Mouse (Mus musculus) layer of hippocampus, adult 8-10 months (tissue): Measurements from ENCODE around the gene Prkce. TPM values are rescaled to one million over a fixed set of nuclear protein-coding genes. Genes with fewer than 3 reads are reported as not detected.

ENCODE experiments used
- DNase-seq, 2 experiments: peaks; one replicate each; pipeline ENCODE4 v3.0.0; 2022; ENCODE audit warnings: low spot score in 2 of 2
- total RNA-seq, 4 experiments: library from RNA; stranded (reverse); gene quantifications; 2 replicates each; pipeline ENCODE4 v1.2.4; 2022

Prkce gene
- total RNA-seq, 4 experiments from 2014 or later: 343 to 388 (median 379) TPM

DNA sequence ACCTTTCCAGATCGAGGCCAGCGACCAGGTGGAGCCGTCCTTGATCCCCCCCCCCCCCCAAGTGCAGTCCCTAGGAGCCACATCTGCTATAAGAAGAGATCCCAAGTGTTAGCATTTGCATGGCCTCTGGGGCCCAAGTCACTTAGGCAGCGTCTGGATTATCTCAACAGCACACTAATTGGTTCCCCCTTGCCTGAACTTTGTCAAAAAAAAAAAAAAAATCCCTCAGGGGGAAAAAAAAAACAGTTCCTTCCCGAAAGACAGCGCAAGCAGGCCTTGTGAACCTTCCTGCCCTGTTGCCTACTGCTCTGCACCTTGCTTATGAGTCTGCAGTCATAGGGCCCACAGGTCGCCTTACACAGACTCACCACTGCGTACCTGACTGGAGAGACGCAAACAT lies 7.9 kb downstream of the Prkce start:
- DNase-seq: no peak

DNA sequence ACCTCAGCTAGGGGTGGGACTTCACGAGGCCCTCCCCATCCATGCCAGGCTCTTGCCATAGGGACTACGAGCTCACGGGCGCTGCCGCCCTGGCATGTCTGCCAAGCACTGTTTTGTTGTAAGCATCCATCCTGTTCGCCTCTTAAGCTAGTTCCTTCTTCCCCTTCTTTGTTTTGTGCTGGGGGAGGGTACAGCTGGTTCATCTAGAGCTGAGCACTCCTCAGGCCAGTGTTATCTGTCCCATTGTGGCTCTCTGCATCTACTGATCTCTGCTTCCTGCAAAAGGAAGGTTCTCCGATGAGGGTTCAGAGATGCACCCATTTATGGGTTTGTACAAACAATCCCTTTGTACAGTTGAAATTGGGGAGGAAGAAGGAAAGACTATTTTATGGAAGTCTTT lies 9.1 kb downstream of the Prkce start:
- no peak for DNase-seq

DNA sequence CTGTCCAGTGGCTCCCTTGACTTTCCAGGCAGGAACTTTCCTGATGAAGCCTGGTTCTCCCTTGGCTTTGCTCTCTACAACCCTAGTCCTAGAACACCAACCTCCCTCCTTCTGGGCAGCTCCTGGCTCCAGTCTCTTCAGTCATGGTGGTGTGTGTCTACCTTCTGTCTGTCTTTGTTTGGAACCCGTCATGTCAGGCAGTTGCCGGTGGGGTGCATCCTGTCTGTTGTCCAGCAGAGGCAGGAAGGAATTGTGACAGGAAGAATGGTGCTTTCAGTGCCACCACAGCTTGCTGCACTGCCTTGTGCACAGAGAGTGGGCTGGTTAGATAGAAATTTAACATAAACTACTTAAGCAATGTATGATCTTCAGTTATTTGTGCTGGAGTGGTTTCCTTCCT lies 16.2 kb downstream of the Prkce start:
- DNase-seq: no peak

DNA sequence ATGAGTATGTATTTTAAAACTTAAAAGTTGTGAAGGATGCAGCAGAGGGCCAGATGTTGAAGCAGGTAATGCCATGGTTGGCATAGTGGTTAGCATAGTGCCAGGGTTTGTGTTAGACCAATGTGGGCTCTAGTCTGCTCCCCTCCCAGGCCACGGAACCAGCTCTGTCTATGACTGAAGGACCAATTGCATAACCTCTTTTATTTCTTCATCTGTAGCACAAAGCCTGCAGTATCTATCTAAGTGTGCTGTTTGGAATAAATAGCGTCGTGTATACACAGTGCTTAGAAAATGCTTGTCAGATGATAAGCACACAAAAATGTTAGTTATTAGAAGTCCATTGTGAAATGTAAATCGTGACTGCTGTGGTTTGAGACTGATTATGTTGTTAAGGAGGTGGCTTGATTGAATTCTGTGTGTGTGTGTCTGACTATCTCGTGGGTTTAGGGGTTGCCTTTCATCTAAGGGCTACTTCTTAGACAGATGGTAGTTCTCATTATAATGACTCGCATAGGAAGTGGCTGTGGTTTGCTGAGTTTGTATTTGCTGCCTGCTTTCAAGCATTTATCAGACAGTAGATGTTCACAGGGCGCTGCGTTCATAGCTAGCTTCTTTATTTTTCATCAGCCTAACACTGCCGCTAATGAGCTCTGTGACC lies 17.1 kb downstream of the Prkce start:
- DNase-seq: no peak

DNA sequence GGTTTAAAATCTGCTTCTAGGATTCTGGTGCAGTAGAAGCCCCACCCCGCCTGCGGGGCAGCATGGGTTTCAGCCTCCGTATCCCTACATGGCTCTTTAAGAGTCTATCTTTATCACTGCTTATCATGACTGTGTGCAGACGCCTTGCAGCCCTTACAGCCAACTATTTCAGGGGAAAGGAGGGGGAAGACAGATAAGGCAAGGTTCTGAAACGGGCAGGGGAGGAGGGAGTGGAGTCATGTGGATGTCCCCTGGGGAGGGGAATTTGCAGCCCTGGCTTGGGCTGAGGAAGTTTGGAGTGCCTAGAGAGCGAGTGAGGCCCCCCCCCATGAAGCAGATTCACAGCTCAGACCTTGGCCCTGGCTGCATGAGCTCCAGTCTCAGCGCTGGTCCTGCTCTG lies 18.0 kb downstream of the Prkce start:
- DNase-seq: no peak

DNA sequence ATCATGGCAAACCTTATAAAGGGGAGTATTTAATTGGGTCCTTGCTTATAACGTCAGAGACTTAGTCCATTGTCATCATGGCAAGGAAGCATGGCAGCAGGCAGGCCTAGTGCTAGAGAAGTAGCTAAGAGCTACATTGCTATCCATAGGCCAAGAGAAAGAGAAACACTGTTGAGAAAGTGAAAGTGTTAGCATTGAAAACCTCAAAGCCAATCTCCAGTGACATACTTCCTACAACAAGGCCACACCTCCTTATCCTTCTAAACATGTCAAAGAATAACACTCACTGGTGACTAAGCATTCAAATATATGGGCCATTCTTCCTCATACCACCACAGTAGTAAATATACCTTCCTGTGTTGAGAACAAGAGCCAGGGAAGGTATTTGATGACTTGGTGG lies 20.2 kb downstream of the Prkce start:
- no peak for DNase-seq

DNA sequence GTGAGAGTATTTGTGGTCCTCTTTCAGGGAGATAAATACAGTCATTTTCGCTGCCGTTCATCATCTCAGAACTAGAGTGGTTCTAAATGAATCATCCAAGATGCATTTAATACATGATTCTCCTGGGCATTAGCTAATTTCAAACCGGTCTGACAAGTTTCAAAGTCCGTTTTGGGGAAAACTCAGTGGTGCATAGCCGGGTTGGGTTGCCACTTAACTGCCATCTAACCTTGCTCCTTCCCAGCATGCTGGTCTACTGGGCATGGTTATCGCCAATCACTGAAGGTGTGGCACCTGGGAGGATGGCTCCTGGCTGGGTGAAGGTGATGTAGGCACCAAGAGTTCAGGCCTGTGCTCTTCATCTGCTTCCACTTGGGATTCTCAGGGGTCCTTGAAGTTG lies 26.4 kb downstream of the Prkce start:
- DNase-seq: no peak

DNA sequence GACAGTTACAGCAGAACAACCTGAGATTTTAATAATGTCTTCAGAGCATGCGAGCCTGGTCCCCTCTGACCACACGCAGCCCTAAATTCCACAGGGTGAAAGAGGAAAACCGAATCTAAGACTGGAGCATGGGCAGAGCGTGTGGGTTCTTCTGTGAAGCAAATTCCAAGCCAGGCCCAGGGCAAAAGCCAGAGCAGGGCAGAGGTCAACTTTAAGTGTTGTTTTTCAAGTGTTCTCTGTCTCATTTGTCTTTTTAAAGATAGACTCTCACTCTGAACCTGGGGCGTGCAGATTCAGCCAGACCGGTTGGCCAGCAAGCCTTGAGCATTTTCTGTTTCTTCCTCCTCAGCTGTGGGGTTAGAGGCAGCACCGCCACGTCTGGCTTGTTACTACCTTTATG lies 27.3 kb downstream of the Prkce start:
- no peak for DNase-seq

DNA sequence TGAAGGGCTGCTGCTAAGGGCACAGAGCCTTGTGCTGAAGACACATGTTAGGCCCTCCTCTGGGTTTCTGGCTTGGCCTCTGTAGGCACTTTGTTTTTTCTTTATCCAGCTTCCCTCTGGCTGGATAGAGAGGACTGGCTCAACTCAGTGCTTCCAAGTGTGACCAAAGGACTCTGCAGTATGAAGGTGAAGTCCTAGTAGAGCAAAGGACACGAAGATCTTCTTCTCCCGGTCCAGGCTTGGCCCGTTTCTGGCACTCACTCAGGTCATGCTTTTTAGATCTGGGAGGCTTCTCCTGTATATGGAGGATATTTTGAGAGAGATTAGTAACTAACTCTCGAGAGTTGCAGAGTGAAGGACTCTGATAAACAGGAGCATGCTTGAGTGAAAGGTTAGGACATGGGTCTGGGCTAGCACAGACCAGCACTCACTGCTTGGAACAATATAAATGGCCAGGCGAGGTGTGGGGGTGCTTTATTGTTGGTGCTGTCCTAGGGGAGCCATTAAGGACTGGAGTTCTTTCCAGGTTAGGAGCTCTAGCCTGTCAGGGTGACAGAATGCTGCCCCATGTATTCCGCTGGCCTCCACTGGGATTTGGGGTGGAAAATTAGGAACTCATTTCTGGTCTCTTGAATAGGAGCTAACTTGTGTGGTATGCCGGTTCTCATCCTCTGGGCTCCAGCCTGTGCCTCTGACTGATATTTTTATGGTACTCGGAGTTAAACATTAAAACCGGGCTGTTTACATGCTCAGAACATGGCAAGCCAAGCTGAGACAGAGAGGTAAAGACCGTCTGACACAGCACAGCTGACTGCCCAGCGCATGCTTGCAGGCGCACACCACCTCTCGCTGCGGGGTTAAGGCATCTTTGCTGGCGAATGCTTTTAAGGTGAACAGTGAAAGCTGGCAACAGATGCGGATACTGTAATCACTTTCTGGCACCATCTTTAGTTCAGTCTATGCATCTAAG lies 31.2 kb downstream of the Prkce start:
- no peak for DNase-seq

DNA sequence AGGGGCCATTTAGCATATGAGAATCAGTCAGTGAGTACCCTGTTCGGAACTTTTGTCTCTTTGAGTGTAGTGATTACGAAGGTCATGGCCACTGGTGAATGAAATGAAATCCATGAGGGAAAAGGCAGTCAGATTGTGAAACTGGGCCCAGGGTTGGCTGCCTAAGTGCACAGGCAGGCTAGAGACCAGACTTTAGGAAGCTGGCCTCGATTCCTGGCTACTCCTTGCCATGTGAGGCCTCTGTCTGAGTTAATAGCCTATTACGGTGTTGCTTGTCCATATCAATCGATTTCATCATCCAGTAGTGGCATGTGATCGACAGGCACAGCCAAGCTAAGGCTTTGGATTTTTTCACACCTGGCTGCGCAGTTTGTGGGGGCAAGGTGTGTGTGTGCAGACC lies 34.4 kb downstream of the Prkce start:
- no peak for DNase-seq

DNA sequence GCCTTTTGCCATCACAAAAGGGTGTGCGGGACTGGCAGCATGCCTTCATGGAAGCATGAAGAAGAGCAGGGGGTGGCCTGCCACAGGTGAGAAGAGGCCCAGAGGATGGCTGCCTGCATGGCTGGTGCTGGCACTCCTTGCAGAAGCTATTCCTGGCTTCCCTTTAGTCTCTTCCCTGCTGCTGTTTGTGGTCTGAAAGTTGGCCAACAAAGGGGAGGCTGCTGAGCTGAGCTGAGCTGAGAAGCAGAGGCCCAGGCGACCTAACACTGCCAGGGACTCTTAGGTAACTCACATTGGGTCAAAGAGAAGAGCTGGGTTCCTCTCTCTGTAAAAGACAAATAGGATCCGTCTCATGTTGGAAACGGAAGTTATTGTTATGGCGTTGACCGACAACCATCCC lies 35.4 kb downstream of the Prkce start:
- DNase-seq: no peak

DNA sequence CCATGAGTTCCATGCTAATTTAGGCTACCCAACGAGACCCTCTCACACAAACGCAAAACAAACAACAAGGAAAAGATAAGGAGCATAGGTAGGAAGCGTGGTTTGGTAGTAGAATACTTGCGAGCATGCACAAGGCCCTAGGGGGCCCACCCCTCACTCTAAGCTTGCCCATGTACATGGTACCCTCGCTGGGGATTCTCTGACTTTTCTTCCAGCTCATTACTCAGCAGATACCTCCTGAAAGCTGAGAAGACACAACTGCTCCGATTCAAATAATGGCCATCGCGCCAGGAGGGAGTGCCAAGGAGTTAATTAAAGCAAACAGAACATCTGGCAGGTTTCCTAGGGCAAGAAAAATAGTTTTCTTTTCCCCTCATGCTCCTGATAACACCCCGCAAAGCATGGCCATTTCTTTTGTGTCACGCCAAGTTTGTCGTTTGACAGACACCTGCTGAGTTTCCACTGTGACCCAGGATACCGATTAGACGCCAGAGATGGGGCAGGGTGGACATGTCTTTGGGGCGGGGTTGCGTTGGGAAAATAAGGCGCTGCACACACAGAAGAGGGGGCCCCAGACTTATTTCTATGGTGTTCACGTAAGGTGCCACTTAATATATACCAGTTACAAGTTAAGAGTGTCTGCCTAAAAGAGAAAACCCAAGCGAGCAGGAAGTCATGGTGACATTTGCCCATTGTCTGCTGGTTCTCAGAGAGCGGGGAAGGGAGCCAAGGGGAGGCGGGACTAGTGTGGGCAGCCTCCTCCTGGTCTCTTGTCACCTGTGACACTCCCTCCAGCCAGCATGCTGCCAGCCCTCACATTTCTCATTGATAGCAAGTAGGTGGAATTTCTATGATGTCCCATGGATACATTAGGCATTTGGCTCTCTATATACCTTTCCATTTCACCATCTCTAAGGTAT lies 36.2 kb downstream of the Prkce start:
- DNase-seq: no peak

DNA sequence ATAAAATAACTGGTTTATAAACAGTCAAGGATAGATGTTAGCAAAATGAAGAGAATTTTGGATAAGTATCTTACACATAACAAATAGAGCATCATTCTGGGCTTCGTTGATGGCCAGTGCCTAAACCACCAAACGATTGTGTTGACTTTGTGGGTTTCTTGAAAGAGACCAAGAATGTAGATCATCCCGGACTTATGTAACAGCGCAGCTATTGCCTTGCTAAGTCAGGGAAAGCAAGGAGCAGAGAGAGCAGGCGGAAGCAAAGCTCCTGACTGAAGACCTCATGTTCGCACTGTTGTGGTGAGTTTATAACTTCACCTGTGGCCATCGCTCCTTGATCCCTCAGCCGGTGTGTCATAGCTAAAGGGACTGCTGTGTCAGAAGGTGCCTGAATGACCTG lies 38.7 kb downstream of the Prkce start:
- no peak for DNase-seq

DNA sequence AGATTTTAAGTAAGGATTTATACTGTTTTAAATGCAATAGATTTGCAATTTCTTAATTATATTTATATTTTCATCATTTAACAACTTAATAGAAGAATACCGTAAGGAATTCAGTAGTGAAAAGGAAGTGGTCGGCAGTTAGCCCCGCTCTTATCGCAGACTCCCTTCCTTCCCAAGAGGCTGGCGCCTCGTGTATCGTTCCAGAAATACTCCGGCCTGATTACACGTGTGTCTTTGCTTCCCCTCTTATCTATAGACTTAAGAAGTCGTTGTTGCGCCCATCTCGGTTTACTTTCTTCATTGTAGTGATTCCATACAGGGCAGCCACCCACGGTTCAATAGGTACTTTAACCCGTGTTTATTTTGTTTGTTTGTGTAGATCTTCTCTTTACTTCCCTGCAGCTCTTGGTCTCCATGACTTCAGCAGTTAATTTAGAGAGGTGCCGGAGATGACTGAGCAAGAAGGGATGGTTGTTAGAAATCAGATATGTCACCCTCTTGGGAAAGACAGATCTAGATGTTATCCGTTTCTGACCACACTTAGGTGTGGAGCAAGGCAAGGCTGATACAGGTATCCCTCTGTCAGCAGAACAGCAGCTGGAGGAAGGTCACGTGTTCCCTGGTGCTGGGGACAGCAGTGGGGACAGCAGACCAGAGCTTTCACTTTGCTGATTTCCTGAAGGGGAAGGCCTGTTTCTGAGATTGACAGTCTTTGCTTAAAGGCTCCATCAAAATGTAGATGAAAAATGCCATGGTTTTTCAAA lies 40.7 kb downstream of the Prkce start:
- DNase-seq: no peak

DNA sequence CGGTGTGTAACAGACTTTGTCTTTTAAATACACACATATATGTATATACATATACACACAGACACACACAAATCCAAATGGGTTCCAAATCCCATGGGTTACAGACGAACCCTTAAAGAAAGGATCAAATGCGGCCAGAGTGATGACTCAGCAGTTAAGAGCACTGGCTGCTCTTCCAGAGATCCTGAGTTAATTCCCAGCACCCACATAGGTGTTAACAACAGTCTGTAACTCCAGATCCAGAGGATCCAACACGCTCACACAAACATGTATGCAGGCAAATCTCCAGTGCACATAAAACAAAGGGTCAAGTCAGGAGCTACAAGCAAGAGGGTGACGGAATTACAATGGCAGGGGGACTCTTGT lies 41.2 kb downstream of the Prkce start:
- no peak for DNase-seq

DNA sequence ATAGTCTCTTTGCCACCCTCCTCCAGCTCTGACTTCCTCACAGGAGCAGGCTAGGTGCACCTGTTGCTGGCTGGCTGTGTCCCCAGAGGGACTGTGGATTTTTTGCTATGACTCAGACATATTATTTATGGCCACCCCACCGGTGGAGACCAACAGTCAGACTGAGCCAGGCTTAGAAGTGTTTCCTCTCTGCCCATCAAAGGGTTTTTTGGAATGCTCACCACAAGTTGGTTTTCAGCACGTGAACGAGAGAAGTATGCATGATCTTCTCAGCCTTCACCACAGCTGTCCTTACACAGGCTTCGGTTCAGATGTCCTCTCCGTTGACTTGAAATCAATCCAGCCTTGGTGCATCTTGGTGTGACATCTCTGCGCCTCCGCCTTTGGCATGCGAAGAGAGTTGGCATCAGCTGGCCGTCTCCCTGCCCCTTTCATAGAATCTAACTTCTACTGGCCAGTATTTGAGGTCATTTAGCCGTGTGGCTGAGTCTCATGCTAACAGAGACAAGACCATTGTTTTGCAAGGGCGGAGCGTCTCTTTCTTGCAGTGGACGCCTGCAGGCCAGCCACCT lies 42.2 kb downstream of the Prkce start:
- DNase-seq: no peak

DNA sequence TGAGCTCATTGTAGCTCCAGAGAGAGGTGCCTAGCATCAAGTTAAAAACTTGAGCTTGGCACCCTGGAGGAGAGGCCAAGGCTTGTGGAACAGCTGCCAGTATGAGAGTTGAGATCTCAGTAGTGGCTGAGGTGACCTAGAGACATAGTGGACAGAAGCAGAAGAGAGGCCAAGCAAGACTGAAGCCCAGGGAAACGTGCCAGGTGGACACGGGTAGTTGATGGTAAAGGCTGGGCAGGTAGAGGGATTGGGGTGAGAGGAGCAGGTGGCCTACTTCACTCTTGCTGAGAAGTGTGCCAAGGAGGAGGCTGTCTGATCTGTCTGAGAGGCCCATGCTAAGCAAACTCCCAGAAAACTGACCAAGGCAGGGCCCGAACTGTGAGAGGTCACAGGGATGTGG lies 44.6 kb downstream of the Prkce start:
- DNase-seq: no peak

DNA sequence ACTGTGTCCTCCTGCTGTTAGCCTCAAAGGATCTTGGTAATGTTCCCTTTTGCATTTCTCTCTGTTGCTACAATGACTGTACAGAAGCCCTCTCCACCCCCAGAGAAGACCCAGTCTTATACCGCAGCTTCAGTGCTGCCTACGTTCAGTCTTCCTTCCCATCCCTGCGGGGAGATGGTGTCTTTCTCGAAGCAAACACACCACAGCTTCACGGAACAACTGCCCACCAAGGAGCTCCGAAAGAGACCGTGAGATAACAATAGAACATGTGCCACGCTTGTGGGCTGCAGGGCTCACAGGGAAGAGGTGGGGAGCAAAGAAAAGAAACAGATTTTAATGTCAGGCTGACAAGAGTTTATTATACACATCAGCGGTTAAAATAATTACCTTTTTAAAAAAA lies 46.7 kb downstream of the Prkce start:
- no peak for DNase-seq

DNA sequence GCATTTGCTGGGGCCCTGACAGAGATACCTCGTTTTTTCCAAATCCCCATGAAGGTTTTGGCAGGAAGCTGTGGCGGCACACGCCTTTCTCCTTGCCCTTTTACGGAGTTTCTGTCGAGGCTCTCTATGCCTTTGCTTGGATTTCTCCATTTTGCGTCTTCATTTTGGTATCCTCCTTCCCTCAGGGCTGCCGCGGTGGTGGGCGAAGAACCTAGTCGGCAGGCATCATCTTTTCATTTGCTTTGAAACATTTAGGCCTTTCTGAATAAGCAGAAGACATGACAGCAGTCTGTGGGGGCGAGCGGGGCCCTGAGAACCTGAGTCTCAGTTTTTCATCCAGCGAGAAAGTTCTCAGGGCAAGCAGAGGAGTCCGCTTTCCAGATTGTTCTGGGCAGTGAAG lies 47.2 kb downstream of the Prkce start:
- DNase-seq: no peak

DNA sequence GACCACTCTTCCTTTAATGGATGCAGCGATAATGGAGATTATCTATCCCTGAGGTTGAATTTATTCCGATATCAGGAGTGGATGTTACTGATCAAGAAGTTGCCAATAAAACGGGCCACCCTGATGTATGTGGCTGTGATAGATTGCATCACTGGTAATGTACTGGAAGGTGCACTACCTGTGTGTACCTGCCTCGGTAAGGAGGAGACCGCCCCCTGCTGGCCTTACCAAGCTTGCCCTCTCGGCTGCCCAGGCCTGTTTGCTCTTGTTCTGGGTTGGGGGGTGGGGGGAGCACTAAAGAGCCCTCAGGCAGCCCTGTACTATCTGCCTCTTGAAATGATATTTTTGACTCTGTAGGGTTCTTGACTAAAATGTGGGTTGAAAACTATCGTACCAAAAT lies 48.2 kb downstream of the Prkce start:
- DNase-seq: no peak

DNA sequence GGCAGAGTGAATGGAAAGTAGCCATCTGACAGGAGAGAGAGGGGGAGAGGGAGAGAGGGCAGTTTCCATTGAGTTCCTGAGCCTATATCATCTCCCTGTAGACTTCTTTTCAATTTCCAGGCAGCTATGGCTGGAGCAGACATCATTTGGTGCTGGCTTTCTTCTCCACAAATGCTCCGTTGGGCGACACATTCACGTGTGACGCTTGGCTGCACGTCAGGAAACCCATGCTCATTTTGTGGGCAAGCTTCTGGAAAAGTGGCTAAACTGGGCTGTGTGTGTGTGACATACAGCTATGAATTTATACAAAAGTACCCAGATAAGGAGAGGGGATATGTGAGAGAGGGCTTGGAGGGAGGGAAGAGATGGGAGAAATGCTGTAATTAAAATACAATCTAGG lies 49.9 kb downstream of the Prkce start:
- no peak for DNase-seq
